Mouse (Mus musculus) stomach, embryonic 15.5 days (tissue): ENCODE measurements around the gene Prkcsh. TPM values are rescaled to one million over a fixed set of nuclear protein-coding genes. Genes with fewer than 3 reads are reported as not detected.

ENCODE experiments used
- ATAC-seq: fragments of 200-750 bp; cut with Nextera tagmentation; 2 replicates; pipeline ENCODE4 v1.8.0; 2017; ENCODE audit warnings: low read depth, moderate number of reproducible peaks, moderate TSS enrichment; ENCODE audit not compliant: insufficient read depth, low FRiP score
- H3K27ac ChIP-seq: fragments of 300-500 bp; sonication (generic); 2 replicates; pipeline ENCODE4 v1.5.1; 2015; ENCODE audit warnings: mild to moderate bottlenecking, inconsistent platforms
- H3K27me3 ChIP-seq: fragments of 300-500 bp; sonication (generic); replicated peaks from 2 replicates; pipeline ENCODE4 v1.6.1; 2015; ENCODE audit warnings: inconsistent platforms
- H3K36me3 ChIP-seq: fragments of 300-500 bp; sonication (generic); 2 replicates; pipeline ENCODE4 v1.6.1; 2015; ENCODE audit warnings: inconsistent platforms
- H3K4me1 ChIP-seq: fragments of 300-500 bp; sonication (generic); 2 replicates; pipeline ENCODE4 v1.6.1; 2015; ENCODE audit warnings: inconsistent platforms
- H3K4me2 ChIP-seq: fragments of 300-500 bp; sonication (generic); 2 replicates; pipeline ENCODE4 v1.6.1; 2015; ENCODE audit warnings: mild to moderate bottlenecking, inconsistent platforms
- H3K4me3 ChIP-seq: fragments of 300-500 bp; sonication (generic); replicated peaks from 2 replicates; pipeline ENCODE4 v1.5.1; 2015; ENCODE audit warnings: inconsistent platforms
- H3K9ac ChIP-seq: fragments of 300-500 bp; sonication (generic); 2 replicates; pipeline ENCODE4 v1.6.1; 2015; ENCODE audit warnings: inconsistent platforms
- H3K9me3 ChIP-seq: fragments of 300-500 bp; sonication (generic); 2 replicates; pipeline ENCODE4 v1.6.1; 2016; ENCODE audit warnings: inconsistent platforms
- WGBS: fragments of 180-500 bp; shearing (Covaris S2); methylation state at CpG from one replicate; pipeline ENCODE4 v1.1.7; 2015; 5-methylcytosine and 5-hydroxymethylcytosine counted together
- polyA plus RNA-seq: library from polyadenylated mRNA; unstranded; fragments of >200 nt; fragmentation: Nextera tagmentation; extraction: Ambion mirVana; gene quantifications from 2 replicates; pipeline ENCODE4 v1.2.1, GENCODE M21; 2015

Gene Prkcsh
- 105 and 113 TPM in 2 replicates for polyA plus RNA-seq

DNA sequence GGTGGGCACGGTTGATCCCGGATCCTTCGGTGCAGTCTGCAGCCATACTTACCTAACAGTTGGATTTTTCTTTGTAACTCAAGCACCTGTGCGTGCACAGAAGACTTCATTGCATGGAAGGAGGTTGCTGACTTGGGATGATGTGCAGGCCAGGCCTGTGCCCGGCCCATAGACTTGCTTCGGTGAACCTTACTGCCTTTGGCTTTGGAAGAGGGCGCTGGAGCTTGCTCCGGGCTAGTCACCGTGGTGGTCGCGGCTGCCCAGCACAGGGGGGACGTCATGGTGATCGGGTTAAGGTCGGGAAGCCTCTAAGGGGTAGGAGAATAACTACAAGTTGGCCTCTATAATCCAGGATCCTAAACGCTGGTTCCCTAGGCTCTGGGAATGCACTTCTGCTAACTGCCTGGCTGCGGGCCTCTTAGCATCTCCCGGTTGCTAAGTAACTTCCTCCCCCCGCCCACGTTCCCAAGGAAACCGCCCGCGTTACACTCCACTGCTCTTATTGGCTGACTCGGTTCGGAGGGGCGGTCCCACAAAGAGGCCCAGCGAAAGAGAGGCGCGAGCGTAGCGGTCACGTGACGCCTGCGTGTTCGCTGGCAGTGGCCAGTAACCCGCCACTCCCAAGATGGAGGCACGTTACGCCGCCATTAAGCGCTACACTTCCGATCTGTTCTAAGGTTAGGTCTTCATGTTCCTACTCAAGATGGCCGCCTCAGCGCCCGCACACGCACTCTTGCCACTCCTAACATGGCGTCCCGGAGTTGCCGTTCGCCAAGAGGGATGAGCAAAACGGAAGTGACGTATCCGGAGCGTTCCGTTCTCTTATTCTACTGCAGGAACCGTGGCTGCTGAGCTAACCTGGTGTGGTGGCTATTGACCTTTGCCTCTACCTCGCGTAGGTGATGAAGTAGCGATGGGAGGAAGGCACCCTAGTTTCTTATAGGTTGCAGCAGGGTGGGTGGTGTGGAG, at the start of gene Prkcsh, which contains the start of gene Ccdc151:
Prkcsh (plus strand) TSS at position 613 of the 969 bp plus-strand sequence.
Ccdc151 (minus strand) TSS at position 441 of the 969 bp plus-strand sequence.
- Histone ChIP-seq H3K36me3 (peaks cover 20% of the 10 kb centered on the region; the same call in 1 of the 2 replicates), H3K4me2 (peak within 1 kb of the TSS; percentile 84), H3K4me1 (peaks cover 22% of the 10 kb centered on the region), H3K9ac (peak within 1 kb of the TSS; percentile 45; the same call in 1 of the 2 replicates), H3K27ac (peak within 1 kb of the TSS; percentile 63), H3K4me3 (peak within 1 kb of the TSS; percentile 74), H3K9me3 (no peaks in the 10 kb centered on the region), H3K27me3 (no peaks in the 10 kb centered on the region)
- ATAC-seq = peak; percentile 100
- WGBS = 7% methylated on average over 57 of the region's 57 CpGs

DNA sequence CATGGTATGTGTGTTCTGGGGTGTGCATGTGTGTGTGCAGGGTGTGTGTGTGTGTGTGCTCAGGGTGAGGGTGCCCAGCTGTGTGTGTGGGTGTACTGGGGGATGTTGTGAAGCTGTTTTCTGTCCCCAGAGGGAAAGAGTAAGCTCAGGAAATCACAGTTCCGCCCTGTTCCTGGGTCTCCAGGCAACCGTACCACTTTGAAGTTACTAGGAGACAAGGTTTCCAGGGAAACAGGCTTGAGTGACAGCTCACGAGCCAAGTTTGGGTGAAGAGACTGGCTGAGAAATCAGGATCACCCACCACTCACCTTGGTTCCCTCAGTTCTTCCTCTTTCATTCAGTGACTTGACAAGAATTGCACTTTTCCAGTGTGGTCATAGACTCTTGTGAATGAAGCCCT, 49.0 kb upstream of the Prkcsh start:
- Histone ChIP-seq H3K9ac (no peak overlapping the region), H3K27me3 (no peaks in the 10 kb centered on the region)
- WGBS = 12% methylated on average over 3 of the region's 3 CpGs

DNA sequence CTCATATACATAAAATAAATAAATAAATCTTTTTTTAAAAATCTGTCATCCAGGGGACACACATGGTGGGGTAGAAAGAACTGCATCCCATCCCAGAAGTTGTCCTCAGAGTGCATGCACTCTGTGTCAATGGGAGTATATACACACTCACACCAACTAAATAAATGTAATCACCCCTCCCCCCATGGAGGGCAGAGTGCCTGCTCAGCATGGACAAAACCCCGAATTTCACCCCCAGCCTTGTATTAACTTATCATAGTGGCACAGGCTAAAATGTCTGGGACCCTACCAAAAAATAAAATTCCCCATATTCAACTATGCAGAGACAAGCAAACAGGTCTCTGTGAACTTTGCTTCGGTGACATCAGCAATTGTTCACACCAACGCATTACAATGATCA, 48.0 kb upstream of the Prkcsh start:
- ATAC-seq = no peak
- Histone ChIP-seq H3K9ac (no peak overlapping the region), H3K4me1 (peaks cover 6% of the 10 kb centered on the region; the same call in 1 of the 2 replicates), H3K4me2 (peak overlapping the region; percentile 55), H3K36me3 (no peaks in the 10 kb centered on the region), H3K27me3 (no peaks in the 10 kb centered on the region), H3K9me3 (no peaks in the 10 kb centered on the region), H3K4me3 (no peak overlapping the region), H3K27ac (no peak overlapping the region)
- WGBS = 74% methylated on average over 3 of the region's 3 CpGs

More for the DNA sequence above, 49.0 kb upstream of the Prkcsh start:
- no peak for ATAC-seq
- no peak overlapping the region for H3K27ac ChIP-seq
- no peaks in the 10 kb centered on the region for H3K36me3 ChIP-seq
- H3K4me1 ChIP-seq = peaks cover 6% of the 10 kb centered on the region; the same call in 1 of the 2 replicates
- no peak overlapping the region for H3K4me3 ChIP-seq
- H3K4me2 ChIP-seq = no peak overlapping the region
- no peaks in the 10 kb centered on the region for H3K9me3 ChIP-seq

DNA sequence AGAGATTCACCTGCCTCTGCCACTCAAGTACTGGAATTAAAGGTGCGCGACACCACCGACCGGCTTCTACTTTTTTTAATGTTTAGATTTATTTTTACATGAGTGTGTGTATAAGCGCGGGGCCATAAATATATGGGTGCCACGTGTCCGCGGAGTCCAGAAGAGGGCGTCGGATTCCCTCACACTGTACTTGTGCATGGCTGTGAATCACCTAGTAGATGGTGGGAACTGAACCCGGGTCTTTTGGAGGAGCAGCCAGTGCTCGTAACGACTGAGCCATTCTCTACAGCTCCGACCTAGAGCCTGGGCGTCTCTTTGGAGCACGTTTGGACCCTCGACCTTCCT, 47.4 kb upstream of the Prkcsh start:
- 2% methylated on average over 18 of the region's 18 CpGs for WGBS
- peak; percentile 71 for ATAC-seq
- Histone ChIP-seq H3K4me2 (peak overlapping the region; percentile 55), H3K9ac (no peak overlapping the region), H3K9me3 (no peaks in the 10 kb centered on the region), H3K36me3 (no peaks in the 10 kb centered on the region), H3K27me3 (no peaks in the 10 kb centered on the region; the same call in 1 of the 2 replicates), H3K4me1 (peaks cover 6% of the 10 kb centered on the region; the same call in 1 of the 2 replicates), H3K27ac (peak overlapping the region; percentile 67), H3K4me3 (peak overlapping the region; percentile 75)

DNA sequence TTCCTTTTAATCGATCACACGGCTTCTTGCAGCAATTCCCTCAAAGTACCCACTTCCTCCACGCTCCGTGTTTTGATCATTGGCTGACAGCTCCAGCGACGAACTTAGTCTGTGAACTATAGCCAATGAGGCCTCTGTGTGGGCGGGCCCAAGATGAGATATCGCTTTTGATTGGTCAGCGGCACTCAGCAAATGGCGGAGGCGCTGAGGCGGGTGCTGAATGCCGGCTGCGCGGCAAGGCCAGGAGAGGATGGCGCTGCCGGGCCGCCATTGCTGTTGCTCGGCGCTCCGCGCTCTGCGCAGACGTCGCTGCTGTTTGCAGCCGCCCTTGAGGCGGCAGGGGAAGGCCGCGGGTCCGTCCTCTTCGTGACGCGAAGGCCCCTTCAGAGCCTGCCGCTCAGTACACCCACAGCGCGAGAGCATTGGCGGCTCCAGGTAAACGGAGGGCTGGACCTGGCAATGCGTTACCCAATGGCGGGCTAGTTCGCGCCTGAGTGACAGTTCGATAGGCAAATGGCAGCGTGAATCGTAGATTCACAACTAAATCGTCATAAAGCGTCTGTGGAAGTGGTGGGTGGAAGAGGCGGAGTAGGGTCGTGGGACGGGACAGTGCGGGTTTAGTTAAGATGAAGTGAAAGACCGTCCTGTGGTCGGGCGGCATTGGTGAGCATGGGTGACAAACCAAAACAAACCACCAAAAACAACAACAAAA, 46.9 kb upstream of the Prkcsh start, which contains the start of gene Swsap1:
Swsap1 (plus strand) TSS at position 186 of the 712 bp plus-strand sequence.
- 0% methylated on average over 54 of the region's 54 CpGs for WGBS
- no peaks in the 10 kb centered on the region for H3K9me3 ChIP-seq
- H3K36me3 ChIP-seq = no peaks in the 10 kb centered on the region
- peak within 1 kb of the TSS; percentile 93 for H3K27ac ChIP-seq
- peak within 1 kb of the TSS; percentile 70; the same call in 1 of the 2 replicates for H3K9ac ChIP-seq
- ATAC-seq = peak; percentile 96
- H3K4me3 ChIP-seq = peak within 1 kb of the TSS; percentile 75
- H3K4me1 ChIP-seq = peaks cover 8% of the 10 kb centered on the region; the same call in 1 of the 2 replicates
- peaks cover 1% of the 10 kb centered on the region for H3K27me3 ChIP-seq
- H3K4me2 ChIP-seq = peak within 1 kb of the TSS; percentile 57

DNA sequence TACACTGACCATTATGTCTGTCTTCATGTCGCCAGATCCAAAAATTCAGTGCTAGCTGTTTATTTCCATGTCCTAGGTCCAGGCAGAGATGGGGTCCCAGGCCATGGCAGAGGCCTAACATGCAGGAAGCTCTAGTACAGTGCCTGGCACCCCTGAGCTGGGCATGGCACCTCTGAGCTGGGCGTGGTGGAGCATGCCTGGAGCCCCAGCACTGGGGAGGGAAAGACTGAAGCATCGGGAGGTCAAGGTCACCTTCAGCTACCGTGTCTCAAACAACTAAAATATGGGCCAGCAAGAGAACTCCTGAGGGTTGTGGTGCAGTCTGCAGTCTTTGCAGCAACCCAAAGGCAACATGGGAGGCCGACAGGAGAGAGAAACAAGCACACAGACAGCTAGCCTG, 44.2 kb upstream of the Prkcsh start:
- H3K27ac ChIP-seq = no peak overlapping the region
- peaks cover 15% of the 10 kb centered on the region for H3K27me3 ChIP-seq
- WGBS = 78% methylated on average over 5 of the region's 5 CpGs
- no peak overlapping the region for H3K4me2 ChIP-seq
- no peaks in the 10 kb centered on the region for H3K9me3 ChIP-seq
- no peaks in the 10 kb centered on the region for H3K36me3 ChIP-seq
- no peak for ATAC-seq
- H3K4me3 ChIP-seq = no peak overlapping the region
- peaks cover 30% of the 10 kb centered on the region for H3K4me1 ChIP-seq
- H3K9ac ChIP-seq = no peak overlapping the region

DNA sequence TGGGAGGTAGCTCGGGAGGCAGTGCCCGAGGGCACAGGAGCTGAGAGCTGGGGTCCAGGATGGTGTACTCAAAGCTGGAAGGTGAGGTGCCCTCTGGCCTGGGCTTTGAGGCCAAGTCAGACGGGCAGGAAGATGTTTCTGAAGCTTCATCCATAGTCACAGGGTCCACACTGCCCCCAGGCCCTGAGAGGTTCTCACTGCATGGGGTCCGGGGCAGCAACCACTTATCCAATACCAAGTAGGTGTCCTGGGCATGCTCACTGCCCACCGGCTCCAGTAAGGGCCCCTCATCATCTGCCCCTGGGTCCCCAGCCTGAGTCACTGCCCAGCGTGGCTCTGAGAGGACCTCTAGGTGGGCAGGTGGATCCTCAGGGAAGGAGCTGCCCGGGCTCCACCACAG, 43.4 kb upstream of the Prkcsh start:
- no peak for ATAC-seq
- WGBS = 90% methylated on average over 7 of the region's 7 CpGs
- Histone ChIP-seq H3K4me2 (no peak overlapping the region), H3K4me3 (no peak overlapping the region), H3K36me3 (no peaks in the 10 kb centered on the region), H3K27ac (no peak overlapping the region), H3K4me1 (peaks cover 32% of the 10 kb centered on the region), H3K27me3 (peaks cover 15% of the 10 kb centered on the region), H3K9ac (no peak overlapping the region), H3K9me3 (no peaks in the 10 kb centered on the region)

DNA sequence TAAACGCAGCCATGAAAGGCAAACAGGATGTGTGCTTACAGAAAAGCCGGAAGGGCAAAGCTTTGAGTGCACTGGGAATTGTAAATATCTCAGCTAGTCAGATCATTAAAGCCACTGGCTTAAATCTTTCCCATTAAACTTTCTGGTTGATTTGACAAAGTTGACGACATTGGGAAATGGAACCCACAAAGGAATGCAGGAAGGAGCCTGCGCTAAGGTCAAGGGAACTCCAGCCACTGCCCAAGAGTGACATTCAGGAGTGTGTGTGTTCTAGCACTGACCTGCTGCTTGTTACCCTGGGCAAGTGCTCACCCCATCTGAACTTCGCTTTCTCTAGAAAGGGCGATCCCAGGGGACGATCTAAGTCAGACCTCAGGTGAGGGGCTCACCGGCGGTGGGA, 42.5 kb upstream of the Prkcsh start:
- Histone ChIP-seq H3K36me3 (no peaks in the 10 kb centered on the region), H3K4me2 (0 out of 2 replicates have a peak overlapping the region, but pooled peaks have one; percentile 96), H3K27me3 (peaks cover 15% of the 10 kb centered on the region), H3K4me1 (peaks cover 32% of the 10 kb centered on the region), H3K4me3 (no peak overlapping the region), H3K27ac (no peak overlapping the region), H3K9ac (no peak overlapping the region), H3K9me3 (no peaks in the 10 kb centered on the region)
- 50% methylated on average over 9 of the region's 9 CpGs for WGBS
- no peak for ATAC-seq

DNA sequence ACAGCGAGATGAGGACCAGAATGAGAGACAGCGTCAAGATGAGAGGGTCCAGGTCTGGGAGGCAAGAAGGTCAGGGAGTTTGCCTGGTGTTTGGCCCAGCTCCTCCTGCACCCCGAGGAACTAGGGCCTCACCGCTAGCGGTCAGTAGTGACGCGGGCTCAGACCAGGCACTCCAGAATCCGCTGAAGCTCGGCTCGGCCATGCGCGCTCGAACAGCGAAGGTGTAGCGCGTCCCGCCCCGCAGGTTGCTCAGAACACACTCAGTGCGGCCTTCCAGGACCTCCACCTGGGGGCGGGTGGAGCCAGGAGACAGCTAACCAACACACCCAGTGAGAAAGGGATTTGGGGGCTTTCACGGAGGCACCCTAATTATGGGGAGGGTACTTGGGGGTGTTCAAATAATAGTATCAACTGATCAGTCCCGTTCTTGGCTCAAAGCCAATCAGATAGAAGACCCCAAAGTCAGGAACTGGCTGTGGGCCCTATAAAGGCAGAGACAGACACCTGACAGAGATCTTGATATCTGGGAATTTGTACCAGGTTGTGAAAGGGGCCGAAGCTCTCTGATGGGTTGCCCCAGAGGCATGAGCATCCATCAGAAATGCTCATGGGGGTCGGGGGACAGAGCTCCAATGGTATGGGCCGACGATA, 41.9 kb upstream of the Prkcsh start:
- H3K36me3 ChIP-seq = no peaks in the 10 kb centered on the region
- no peaks in the 10 kb centered on the region for H3K9me3 ChIP-seq
- peaks cover 32% of the 10 kb centered on the region for H3K4me1 ChIP-seq
- WGBS = 11% methylated on average over 26 of the region's 26 CpGs
- H3K27me3 ChIP-seq = peaks cover 15% of the 10 kb centered on the region
- H3K27ac ChIP-seq = no peak overlapping the region
- H3K4me2 ChIP-seq = peak overlapping the region; percentile 96; the same call in 1 of the 2 replicates
- H3K9ac ChIP-seq = no peak overlapping the region
- no peak for ATAC-seq
- no peak overlapping the region for H3K4me3 ChIP-seq

DNA sequence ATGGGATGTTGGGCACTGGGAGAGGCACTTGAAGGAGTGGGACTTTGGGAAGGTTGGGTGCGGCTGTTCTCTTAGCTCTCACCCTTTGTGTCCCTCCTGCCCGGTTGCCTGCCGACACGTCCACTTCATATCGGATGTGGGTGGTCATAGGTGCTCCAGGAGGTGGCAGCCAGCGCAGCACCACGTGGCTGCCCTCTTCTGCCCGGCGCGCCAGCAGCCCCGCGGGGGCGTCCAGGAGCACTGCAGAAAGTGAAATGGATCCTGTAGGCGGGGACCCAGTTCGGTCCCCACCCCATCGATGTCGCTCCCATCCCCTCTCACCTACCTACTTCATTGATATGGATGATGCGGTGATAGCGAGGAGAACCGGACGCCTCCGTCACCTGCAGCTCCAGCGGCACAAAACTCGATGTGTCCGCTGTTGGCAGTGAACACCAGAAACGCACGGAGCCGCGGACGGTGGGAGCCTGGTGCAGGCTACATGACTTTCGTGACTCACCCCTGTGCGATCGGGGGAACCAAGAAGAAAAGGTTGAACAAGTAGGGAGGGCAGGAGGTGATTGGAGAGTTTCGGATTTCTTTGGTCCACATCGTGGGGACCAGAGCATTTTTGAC, 41.1 kb upstream of the Prkcsh start:
- H3K4me1 ChIP-seq = peaks cover 29% of the 10 kb centered on the region
- no peaks in the 10 kb centered on the region for H3K9me3 ChIP-seq
- no peaks in the 10 kb centered on the region for H3K36me3 ChIP-seq
- peak overlapping the region; percentile 96 for H3K4me2 ChIP-seq
- H3K27me3 ChIP-seq = peaks cover 15% of the 10 kb centered on the region
- no peak overlapping the region for H3K27ac ChIP-seq
- H3K9ac ChIP-seq = no peak overlapping the region
- no peak for ATAC-seq
- peak overlapping the region; percentile 46 for H3K4me3 ChIP-seq
- WGBS = 2% methylated on average over 35 of the region's 35 CpGs

DNA sequence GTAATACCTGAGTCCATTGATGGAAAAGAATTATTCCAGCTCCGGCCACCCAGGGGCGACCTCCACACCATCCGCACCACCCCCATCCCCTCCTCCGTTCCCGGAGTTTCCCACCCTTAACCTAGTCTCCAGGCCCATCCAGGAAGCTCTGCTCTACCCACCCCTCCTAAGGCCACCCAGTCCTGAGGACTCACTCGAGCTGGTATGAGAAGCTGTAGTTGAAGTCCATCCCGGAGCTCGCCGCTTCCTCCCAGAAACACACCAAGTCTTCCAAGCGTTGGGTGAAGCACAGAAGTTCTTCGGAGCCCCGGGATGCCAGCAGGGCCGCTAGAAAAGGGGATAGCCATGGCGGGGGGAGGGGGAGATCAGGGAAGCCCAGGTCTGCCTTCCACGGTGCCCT, 40.6 kb upstream of the Prkcsh start:
- peak; percentile 20; the same call in 1 of the 2 replicates for ATAC-seq
- 1% methylated on average over 15 of the region's 15 CpGs for WGBS
- Histone ChIP-seq H3K4me3 (peak overlapping the region; percentile 46), H3K9ac (peak overlapping the region; percentile 19; the same call in 1 of the 2 replicates), H3K27ac (no peak overlapping the region), H3K4me1 (peaks cover 26% of the 10 kb centered on the region), H3K27me3 (peaks cover 15% of the 10 kb centered on the region), H3K9me3 (no peaks in the 10 kb centered on the region), H3K4me2 (peak overlapping the region; percentile 96), H3K36me3 (no peaks in the 10 kb centered on the region)
